In genomic region chr3:158032106-158032505, GRCm38 (mm10) we compare ENCODE assay signal across 8 mouse cellular contexts. TPM values are rescaled to one million over a fixed set of nuclear protein-coding genes. Genes with fewer than 3 reads are reported as not detected.
A peak's percentile ranks its signal among the peaks of the same experiment; 100 is the strongest.
DNase-seq lines count a peak whose midpoint lies in the region; ATAC-seq and TF ChIP-seq lines count a peak whose summit lies in the region.

No protein-coding gene starts in this region.

- no peak for ATAC-seq in kidney, postnatal 0 days (replicated peaks; ENCODE audit: low FRiP score, low read depth)
- ATAC-seq in hindbrain, embryonic 16.5 days, result no peak
- ATAC-seq in midbrain, postnatal 0 days (ENCODE audit: low FRiP score), result no peak; the same call in 1 of the 2 replicates

- H3K36me3 ChIP-seq in kidney, postnatal 0 days (ENCODE audit: insufficient read depth, low read length), result no peaks in the 10 kb centered on the region
- H3K36me3 ChIP-seq in hindbrain, embryonic 16.5 days (ENCODE audit: control insufficient read depth, insufficient read depth, low read length), result no peaks in the 10 kb centered on the region
- no peaks in the 10 kb centered on the region for H3K36me3 ChIP-seq in midbrain, postnatal 0 days (ENCODE audit: insufficient read depth, low read length)

- H3K27me3 ChIP-seq in kidney, postnatal 0 days (ENCODE audit: insufficient read depth, low read length), result no peaks in the 10 kb centered on the region
- no peaks in the 10 kb centered on the region for H3K27me3 ChIP-seq in hindbrain, embryonic 16.5 days (replicated peaks; ENCODE audit: control insufficient read depth, insufficient read depth, low read length)
- no peaks in the 10 kb centered on the region for H3K27me3 ChIP-seq in midbrain, postnatal 0 days (ENCODE audit: insufficient read depth, low read length)

- 0 out of 2 replicates have a peak, but pooled peaks cover 5% of the 10 kb centered on the region for H3K4me1 ChIP-seq in kidney, postnatal 0 days (replicated peaks; ENCODE audit: insufficient read depth, low read length)
- peaks cover 10% of the 10 kb centered on the region for H3K4me1 ChIP-seq in bone marrow macrophage, adult 2 months (ENCODE audit: control insufficient read depth, insufficient read depth, low read length)
- peaks cover 22% of the 10 kb centered on the region for H3K4me1 ChIP-seq in hindbrain, embryonic 16.5 days (ENCODE audit: control insufficient read depth, insufficient read depth, low read depth, low read length)
- peaks cover 4% of the 10 kb centered on the region; the same call in 1 of the 2 replicates for H3K4me1 ChIP-seq in midbrain, postnatal 0 days (ENCODE audit: insufficient read depth, low read length)

- peak overlapping the region; percentile 75 for H3K4me2 ChIP-seq in kidney, postnatal 0 days (ENCODE audit: low read length)
- peak overlapping the region; percentile 75 for H3K4me2 ChIP-seq in hindbrain, embryonic 16.5 days (ENCODE audit: low read length)
- peak overlapping the region; percentile 80 for H3K4me2 ChIP-seq in midbrain, postnatal 0 days (ENCODE audit: low read depth, low read length, poor library complexity, severe bottlenecking)

- no peaks in the 10 kb centered on the region for H3K9me3 ChIP-seq in kidney, postnatal 0 days (replicated peaks; ENCODE audit: low read length)
- H3K9me3 ChIP-seq in hindbrain, embryonic 16.5 days (ENCODE audit: control insufficient read depth, low read length), result no peaks in the 10 kb centered on the region
- H3K9me3 ChIP-seq in midbrain, postnatal 0 days (ENCODE audit: low read length), result no peaks in the 10 kb centered on the region

- peak overlapping the region; percentile 75 for H3K4me3 ChIP-seq in kidney, postnatal 0 days (replicated peaks; ENCODE audit: low read depth, low read length)
- peak overlapping the region; percentile 88 for H3K4me3 ChIP-seq in bone marrow macrophage, adult 2 months (ENCODE audit: insufficient read depth, low read length)
- peak overlapping the region; percentile 97 for H3K4me3 ChIP-seq in hindbrain, embryonic 16.5 days (ENCODE audit: low read length)
- peak overlapping the region; percentile 98 for H3K4me3 ChIP-seq in midbrain, postnatal 0 days (ENCODE audit: low read depth, low read length)

- peak overlapping the region; percentile 97 for H3K27ac ChIP-seq in kidney, postnatal 0 days
- H3K27ac ChIP-seq in bone marrow macrophage, adult 2 months (ENCODE audit: insufficient read depth, low read depth, low read length), result peak overlapping the region; percentile 57
- no peak overlapping the region for H3K27ac ChIP-seq in hindbrain, embryonic 16.5 days (ENCODE audit: low read depth, low read length)
- peak overlapping the region; percentile 85 for H3K27ac ChIP-seq in midbrain, postnatal 0 days (ENCODE audit: low read depth, low read length)

- peak overlapping the region; percentile 93 for H3K9ac ChIP-seq in kidney, postnatal 0 days (ENCODE audit: low read depth, low read length)
- H3K9ac ChIP-seq in hindbrain, embryonic 16.5 days (ENCODE audit: low read depth, low read length), result peak overlapping the region; percentile 95
- peak overlapping the region; percentile 95 for H3K9ac ChIP-seq in midbrain, postnatal 0 days (replicated peaks; ENCODE audit: low read length, poor library complexity, severe bottlenecking)

- 5% methylated on average over 4 of the region's 4 CpGs for WGBS in kidney, postnatal 0 days
- WGBS in hindbrain, embryonic 16.5 days, result 5% methylated on average over 4 of the region's 4 CpGs
- WGBS in midbrain, postnatal 0 days, result 6% methylated on average over 4 of the region's 4 CpGs

- TF ChIP-seq POLR2A in bone marrow macrophage, adult 2 months (IDR thresholded peaks at IDR 0.05; ENCODE audit: borderline replicate concordance, low read depth, low read length), result no peak

- no peak for TF ChIP-seq CTCF in kidney, postnatal 0 days (IDR thresholded peaks at IDR 0.05; ENCODE audit: low read depth)
- TF ChIP-seq CTCF in bone marrow macrophage, adult 2 months (IDR thresholded peaks at IDR 0.05; ENCODE audit: low read depth, low read length), result no peak
- no peak for TF ChIP-seq CTCF in midbrain, postnatal 0 days (IDR thresholded peaks at IDR 0.05)

- peak; percentile 3 for DNase-seq in kidney, postnatal 0 days (ENCODE audit: low spot score)
- DNase-seq in kidney, postnatal 25 days, result no peak
- DNase-seq in midbrain, postnatal 0 days (ENCODE audit: low spot score), result no peak
- DNase-seq in cerebellum, adult 9-10 months, result no peak
- DNase-seq in kidney, postnatal 36 days, result no peak
- no peak for DNase-seq in retina, embryonic 14.5 days (ENCODE audit: low spot score)

RNA-seq across cellular contexts. Expression of gene Srsf11, which starts 4.3 kb away (rescaled TPM):
- polyA plus RNA-seq in kidney, postnatal 0 days (2015; fragmentation: Nextera tagmentation; extraction: Ambion mirVana), result 238 and 277 TPM in 2 replicates
- 297 and 331 TPM in 2 replicates for polyA plus RNA-seq in bone marrow macrophage, adult 2 months (2012; ENCODE audit: insufficient read depth, insufficient read length, missing spikeins)
- 184 and 216 TPM in 2 replicates for polyA plus RNA-seq in hindbrain, embryonic 16.5 days (2015; fragmentation: Nextera tagmentation; extraction: Ambion mirVana)
- 187 and 231 TPM in 2 replicates for total RNA-seq in midbrain, postnatal 0 days (2014; rRNA removed)
- 152 and 188 TPM in 2 replicates for polyA plus RNA-seq in midbrain, postnatal 0 days (2015; fragmentation: Nextera tagmentation; extraction: Ambion mirVana)

RNA-seq across cellular contexts. Expression of gene Lrrc40, which starts 4.4 kb away (rescaled TPM):
- polyA plus RNA-seq in kidney, postnatal 0 days (2015; fragmentation: Nextera tagmentation; extraction: Ambion mirVana), result 42.5 and 42.6 TPM in 2 replicates
- polyA plus RNA-seq in bone marrow macrophage, adult 2 months (2012; ENCODE audit: insufficient read depth, insufficient read length, missing spikeins), result 22.0 and 27.3 TPM in 2 replicates
- 45.6 and 52.8 TPM in 2 replicates for polyA plus RNA-seq in hindbrain, embryonic 16.5 days (2015; fragmentation: Nextera tagmentation; extraction: Ambion mirVana)
- 44.3 and 49.5 TPM in 2 replicates for total RNA-seq in midbrain, postnatal 0 days (2014; rRNA removed)
- polyA plus RNA-seq in midbrain, postnatal 0 days (2015; fragmentation: Nextera tagmentation; extraction: Ambion mirVana), result 52.9 and 53.8 TPM in 2 replicates
